Mouse (Mus musculus) B cell, adult 2 months (primary cell): Measurements from ENCODE around the gene Zfp239.
A peak's percentile ranks its signal among the peaks of the same experiment; 100 is the strongest.

Experiments used
- DNase-seq, 2 experiments: peaks; one replicate each; pipeline ENCODE4 v3.0.0; 2022

The Zfp239 gene

GRCm38 (mm10) chr6:117879408-117880115 is 17.7 kb downstream of the Zfp239 start:
- DNase-seq = peak; percentile 99 to 100

GRCm38 (mm10) chr6:117880394-117880838 is 18.5 kb downstream of the Zfp239 start:
- DNase-seq = peak; percentile 16 to 19

GRCm38 (mm10) chr6:117881229-117881628 is 19.3 kb downstream of the Zfp239 start:
- DNase-seq = peak; percentile 11 to 13

GRCm38 (mm10) chr6:117881997-117882396 is 20.1 kb downstream of the Zfp239 start:
- peak in 1 of 2 experiments; percentile 10 for DNase-seq

- no peak for DNase-seq
These were observed 24.0 kb downstream of the Zfp239 start for GRCm38 (mm10) chr6:117885943-117886342.

GRCm38 (mm10) chr6:117888032-117888431 is 26.1 kb downstream of the Zfp239 start:
- no peak for DNase-seq

GRCm38 (mm10) chr6:117888642-117889096 is 26.8 kb downstream of the Zfp239 start:
- no peak for DNase-seq

- peak; percentile 47 to 55 for DNase-seq
These were observed 28.4 kb downstream of the Zfp239 start for GRCm38 (mm10) chr6:117890257-117890656.

GRCm38 (mm10) chr6:117891369-117892160 is 29.7 kb downstream of the Zfp239 start:
- peak; percentile 58 to 66 for DNase-seq

- DNase-seq = peak; percentile 27 to 37
These were observed 30.5 kb downstream of the Zfp239 start for GRCm38 (mm10) chr6:117892386-117892785.

GRCm38 (mm10) chr6:117893435-117893834 is 31.5 kb downstream of the Zfp239 start:
- DNase-seq = no peak

GRCm38 (mm10) chr6:117897800-117898199 is 35.9 kb downstream of the Zfp239 start:
- no peak for DNase-seq

GRCm38 (mm10) chr6:117900126-117901080 is 38.5 kb downstream of the Zfp239 start, which contains the start of gene Hnrnpf:
Hnrnpf (plus strand) TSS chr6:117900324.
- peak; percentile 75 to 78 for DNase-seq

- DNase-seq = no peak
These were observed 39.9 kb downstream of the Zfp239 start for GRCm38 (mm10) chr6:117901510-117902402.

GRCm38 (mm10) chr6:117902556-117902955 is 40.7 kb downstream of the Zfp239 start:
- no peak for DNase-seq

- no peak for DNase-seq
These were observed 41.9 kb downstream of the Zfp239 start for GRCm38 (mm10) chr6:117903836-117904235.

GRCm38 (mm10) chr6:117905260-117905930 is 43.5 kb downstream of the Zfp239 start:
- DNase-seq = no peak

- DNase-seq = no peak
These were observed 44.2 kb downstream of the Zfp239 start for GRCm38 (mm10) chr6:117906015-117906531.

- peak; percentile 97 for DNase-seq
These were observed 44.8 kb downstream of the Zfp239 start for GRCm38 (mm10) chr6:117906590-117907271.
